Mouse (Mus musculus): ENCODE results near the gene Cadps2.

DNA sequence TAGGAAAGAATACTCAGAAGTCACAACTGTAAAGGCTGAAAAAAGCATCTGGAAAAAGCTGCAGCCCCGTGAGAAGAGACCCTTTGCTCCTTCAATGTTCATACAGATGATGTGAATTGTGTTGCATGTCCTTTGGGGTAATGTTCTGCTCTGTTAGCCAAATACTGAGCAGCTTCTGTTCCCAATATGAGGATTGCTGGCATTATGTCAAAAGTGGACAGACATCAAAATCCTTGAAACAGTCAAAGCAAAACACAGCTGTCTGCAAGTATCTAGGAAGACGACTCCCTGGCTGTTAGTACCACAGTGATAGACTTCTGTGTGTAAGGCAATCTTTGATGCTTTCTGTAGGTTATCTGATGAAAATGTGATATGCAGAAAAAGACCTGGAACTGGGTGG lies 367.4 kb downstream of the Cadps2 start:
- TF ChIP-seq POLR2A (IDR thresholded peaks at IDR 0.05; ENCODE audit: low read depth, low read length) (no peak), CTCF (IDR thresholded peaks at IDR 0.05; ENCODE audit: borderline replicate concordance, insufficient read depth, low read length) (no peak)
